Mouse (Mus musculus) heart, embryonic 12.5 days (tissue): ENCODE measurements around the gene Il1rap. TPM values are rescaled to one million over a fixed set of nuclear protein-coding genes. Genes with fewer than 3 reads are reported as not detected.

Source experiments
- ATAC-seq: fragments of 200-750 bp; cut with Nextera tagmentation; 2 replicates; pipeline ENCODE4 v1.8.0; 2017; ENCODE audit warnings: moderate TSS enrichment, moderate library complexity; ENCODE audit not compliant: insufficient number of reproducible peaks, low FRiP score
- H3K27ac ChIP-seq: fragments of 300-500 bp; sonication (generic); 2 replicates; pipeline ENCODE4 v1.5.1; 2016; ENCODE audit warnings: mild to moderate bottlenecking, moderate library complexity; ENCODE audit not compliant: poor library complexity, severe bottlenecking
- H3K27me3 ChIP-seq: fragments of 300-500 bp; sonication (generic); replicated peaks from 2 replicates; pipeline ENCODE4 v1.6.1; 2016; ENCODE audit warnings: mild to moderate bottlenecking, moderate library complexity
- H3K36me3 ChIP-seq: fragments of 300-500 bp; sonication (generic); 2 replicates; pipeline ENCODE4 v1.6.1; 2016; ENCODE audit warnings: mild to moderate bottlenecking, moderate library complexity
- H3K4me1 ChIP-seq: fragments of 300-500 bp; sonication (generic); replicated peaks from 2 replicates; pipeline ENCODE4 v1.6.1; 2016; ENCODE audit warnings: mild to moderate bottlenecking
- H3K4me2 ChIP-seq: fragments of 300-500 bp; sonication (generic); 2 replicates; pipeline ENCODE4 v1.6.1; 2016; ENCODE audit warnings: mild to moderate bottlenecking, moderate library complexity
- H3K4me3 ChIP-seq: fragments of 300-500 bp; sonication (generic); 2 replicates; pipeline ENCODE4 v1.5.1; 2016; ENCODE audit warnings: mild to moderate bottlenecking
- H3K9ac ChIP-seq: fragments of 300-500 bp; sonication (generic); 2 replicates; pipeline ENCODE4 v1.6.1; 2016; ENCODE audit warnings: mild to moderate bottlenecking, moderate library complexity
- H3K9me3 ChIP-seq: fragments of 300-500 bp; sonication (generic); replicated peaks from 2 replicates; pipeline ENCODE4 v1.6.1; 2016; ENCODE audit warnings: mild to moderate bottlenecking, moderate library complexity
- WGBS: fragments of 180-500 bp; shearing (Covaris S2); methylation state at CpG from one replicate; pipeline ENCODE4 v1.1.7; 2016; 5-methylcytosine and 5-hydroxymethylcytosine counted together
- polyA plus RNA-seq: library from polyadenylated mRNA; unstranded; fragments of >200 nt; fragmentation: Nextera tagmentation; extraction: Ambion mirVana; gene quantifications from 2 replicates; pipeline ENCODE4 v1.2.1, GENCODE M21; 2016

Gene Il1rap
- polyA plus RNA-seq, 1 experiment from 2014 or later: 9.4 TPM

- Histone ChIP-seq H3K27me3 (no peaks in the 10 kb centered on the region), H3K9me3 (no peaks in the 10 kb centered on the region), H3K36me3 (no peaks in the 10 kb centered on the region), H3K4me1 (no peaks in the 10 kb centered on the region), H3K27ac (no peak overlapping the region), H3K4me3 (no peak overlapping the region), H3K4me2 (no peak overlapping the region), H3K9ac (no peak overlapping the region)
- no peak for ATAC-seq
- WGBS: 79% methylated on average over 10 of the region's 10 CpGs
Measured at GRCm38 (mm10) chr16:26612499-26613220, 31.2 kb downstream of the Il1rap start.

- Histone ChIP-seq H3K4me1 (no peaks in the 10 kb centered on the region), H3K9ac (no peak overlapping the region), H3K27ac (no peak overlapping the region), H3K9me3 (no peaks in the 10 kb centered on the region), H3K27me3 (no peaks in the 10 kb centered on the region), H3K4me3 (no peak overlapping the region), H3K4me2 (no peak overlapping the region), H3K36me3 (no peaks in the 10 kb centered on the region)
- WGBS: 79% methylated on average over 1 of the region's 1 CpGs
- no peak for ATAC-seq
Measured at GRCm38 (mm10) chr16:26623141-26623540, 41.6 kb downstream of the Il1rap start.

GRCm38 (mm10) chr16:26626065-26626464 is 44.6 kb downstream of the Il1rap start:
- H3K4me1 ChIP-seq: no peaks in the 10 kb centered on the region
- no peak for ATAC-seq
- H3K9me3 ChIP-seq: no peaks in the 10 kb centered on the region
- H3K4me2 ChIP-seq: no peak overlapping the region
- WGBS: 73% methylated on average over 3 of the region's 3 CpGs
- no peaks in the 10 kb centered on the region for H3K27me3 ChIP-seq
- no peak overlapping the region for H3K9ac ChIP-seq
- no peak overlapping the region for H3K27ac ChIP-seq
- H3K36me3 ChIP-seq: no peaks in the 10 kb centered on the region
- H3K4me3 ChIP-seq: no peak overlapping the region

- Histone ChIP-seq H3K36me3 (no peaks in the 10 kb centered on the region), H3K27me3 (no peaks in the 10 kb centered on the region), H3K27ac (no peak overlapping the region), H3K4me1 (no peaks in the 10 kb centered on the region), H3K9me3 (no peaks in the 10 kb centered on the region), H3K9ac (no peak overlapping the region), H3K4me3 (no peak overlapping the region), H3K4me2 (no peak overlapping the region)
- no peak for ATAC-seq
- WGBS: 64% methylated on average over 2 of the region's 2 CpGs
Measured at GRCm38 (mm10) chr16:26634800-26635199, 53.3 kb downstream of the Il1rap start.

- Histone ChIP-seq H3K9ac (no peak overlapping the region), H3K4me3 (no peak overlapping the region), H3K27ac (no peak overlapping the region), H3K4me1 (no peaks in the 10 kb centered on the region), H3K9me3 (no peaks in the 10 kb centered on the region), H3K27me3 (no peaks in the 10 kb centered on the region), H3K36me3 (no peaks in the 10 kb centered on the region), H3K4me2 (no peak overlapping the region)
- 75% methylated on average over 6 of the region's 6 CpGs for WGBS
- ATAC-seq: no peak
Measured at GRCm38 (mm10) chr16:26643077-26643476, 61.6 kb downstream of the Il1rap start.

- H3K4me1 ChIP-seq: no peaks in the 10 kb centered on the region
- no peak overlapping the region for H3K4me2 ChIP-seq
- H3K27ac ChIP-seq: no peak overlapping the region
- 35% methylated on average over 2 of the region's 2 CpGs for WGBS
- no peak overlapping the region for H3K9ac ChIP-seq
- H3K4me3 ChIP-seq: no peak overlapping the region
- H3K9me3 ChIP-seq: no peaks in the 10 kb centered on the region
- H3K36me3 ChIP-seq: no peaks in the 10 kb centered on the region
- no peak for ATAC-seq
- H3K27me3 ChIP-seq: no peaks in the 10 kb centered on the region
Measured at GRCm38 (mm10) chr16:26646066-26646465, 64.6 kb downstream of the Il1rap start.

- no peaks in the 10 kb centered on the region for H3K9me3 ChIP-seq
- H3K4me2 ChIP-seq: no peak overlapping the region
- H3K9ac ChIP-seq: no peak overlapping the region
- no peak for ATAC-seq
- H3K4me1 ChIP-seq: no peaks in the 10 kb centered on the region
- no peaks in the 10 kb centered on the region for H3K36me3 ChIP-seq
- no peaks in the 10 kb centered on the region for H3K27me3 ChIP-seq
- H3K27ac ChIP-seq: no peak overlapping the region
- H3K4me3 ChIP-seq: no peak overlapping the region
- 73% methylated on average over 1 of the region's 1 CpGs for WGBS
Measured at GRCm38 (mm10) chr16:26647036-26647435, 65.5 kb downstream of the Il1rap start.

- Histone ChIP-seq H3K9ac (no peak overlapping the region), H3K4me1 (no peaks in the 10 kb centered on the region), H3K4me2 (no peak overlapping the region), H3K27me3 (no peaks in the 10 kb centered on the region), H3K9me3 (no peaks in the 10 kb centered on the region), H3K27ac (no peak overlapping the region), H3K4me3 (no peak overlapping the region), H3K36me3 (no peaks in the 10 kb centered on the region)
- WGBS: 81% methylated on average over 7 of the region's 7 CpGs
- ATAC-seq: no peak
Measured at GRCm38 (mm10) chr16:26662722-26663436, 81.4 kb downstream of the Il1rap start.

GRCm38 (mm10) chr16:26666401-26666800 is 84.9 kb downstream of the Il1rap start:
- no peak for ATAC-seq
- 78% methylated on average over 2 of the region's 2 CpGs for WGBS
- Histone ChIP-seq H3K36me3 (no peaks in the 10 kb centered on the region), H3K27me3 (no peaks in the 10 kb centered on the region), H3K4me1 (no peaks in the 10 kb centered on the region), H3K9ac (no peak overlapping the region), H3K27ac (no peak overlapping the region), H3K4me3 (no peak overlapping the region), H3K4me2 (no peak overlapping the region), H3K9me3 (no peaks in the 10 kb centered on the region)

- Histone ChIP-seq H3K4me2 (no peak overlapping the region), H3K4me3 (no peak overlapping the region), H3K27ac (no peak overlapping the region), H3K27me3 (no peaks in the 10 kb centered on the region), H3K36me3 (no peaks in the 10 kb centered on the region), H3K9me3 (no peaks in the 10 kb centered on the region), H3K4me1 (no peaks in the 10 kb centered on the region), H3K9ac (no peak overlapping the region)
- WGBS: 53% methylated on average over 2 of the region's 2 CpGs
- ATAC-seq: no peak
Measured at GRCm38 (mm10) chr16:26669081-26669480, 87.6 kb downstream of the Il1rap start.

GRCm38 (mm10) chr16:26680381-26680780 is 98.9 kb downstream of the Il1rap start:
- no peaks in the 10 kb centered on the region for H3K9me3 ChIP-seq
- H3K4me1 ChIP-seq: no peaks in the 10 kb centered on the region
- H3K9ac ChIP-seq: no peak overlapping the region
- H3K4me2 ChIP-seq: no peak overlapping the region
- H3K27me3 ChIP-seq: no peaks in the 10 kb centered on the region
- H3K4me3 ChIP-seq: no peak overlapping the region
- ATAC-seq: no peak
- 75% methylated on average over 2 of the region's 2 CpGs for WGBS
- H3K27ac ChIP-seq: no peak overlapping the region
- no peaks in the 10 kb centered on the region for H3K36me3 ChIP-seq
